Mouse (Mus musculus): ENCODE results near the gene Gnat2.
A peak's percentile ranks its signal among the peaks of the same experiment; 100 is the strongest.

The Gnat2 gene

DNA sequence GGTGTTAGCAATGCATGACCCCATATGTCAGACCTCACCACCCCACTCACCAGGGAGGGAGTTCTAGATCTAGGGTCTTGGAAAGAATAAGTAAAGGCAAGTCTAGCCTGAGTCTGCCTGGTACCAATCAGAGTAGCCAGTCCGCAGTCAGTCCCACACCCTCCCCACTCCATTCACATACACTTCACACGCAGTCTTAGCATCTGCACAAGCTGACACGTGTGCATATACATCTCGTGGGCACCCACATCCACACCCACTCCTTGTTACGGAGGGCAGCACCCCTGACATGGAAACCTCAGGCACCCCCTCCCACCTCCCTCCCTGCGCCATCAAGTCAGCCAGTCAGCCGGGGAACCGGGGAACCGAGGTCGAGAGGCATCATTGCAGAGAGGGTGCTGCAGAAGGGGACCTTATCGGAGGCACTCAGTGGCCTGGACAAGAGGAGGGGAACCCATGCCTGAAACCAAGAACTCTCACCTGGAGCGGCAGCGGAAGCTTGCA, 7.8 kb upstream of the Gnat2 start:
- DNase-seq (ENCODE audit: low read depth, low spot score): no peak

DNA sequence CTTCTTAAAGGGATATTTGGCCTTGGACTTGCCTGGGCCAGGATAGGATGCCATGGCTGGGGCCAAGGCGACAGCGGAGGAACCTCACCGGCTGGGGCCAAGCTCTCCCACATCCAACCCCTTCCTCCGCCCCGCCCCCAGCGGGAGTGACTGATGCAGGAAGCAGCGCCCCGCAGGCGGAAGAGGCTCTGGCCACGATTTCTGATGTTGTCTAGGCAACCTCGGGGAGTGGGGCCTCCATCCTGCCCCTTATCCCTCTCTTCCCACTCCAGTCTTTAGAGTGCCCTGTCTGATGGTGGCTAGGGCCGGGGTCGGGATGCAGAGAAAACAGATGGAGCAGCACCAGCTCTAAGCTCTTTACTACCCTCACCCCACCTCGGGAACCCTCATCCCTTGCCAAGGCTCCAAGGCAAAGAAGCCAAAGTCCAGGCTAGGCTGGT, 7.3 kb upstream of the Gnat2 start:
- peak; percentile 82 for DNase-seq (ENCODE audit: low read depth, low spot score)

DNA sequence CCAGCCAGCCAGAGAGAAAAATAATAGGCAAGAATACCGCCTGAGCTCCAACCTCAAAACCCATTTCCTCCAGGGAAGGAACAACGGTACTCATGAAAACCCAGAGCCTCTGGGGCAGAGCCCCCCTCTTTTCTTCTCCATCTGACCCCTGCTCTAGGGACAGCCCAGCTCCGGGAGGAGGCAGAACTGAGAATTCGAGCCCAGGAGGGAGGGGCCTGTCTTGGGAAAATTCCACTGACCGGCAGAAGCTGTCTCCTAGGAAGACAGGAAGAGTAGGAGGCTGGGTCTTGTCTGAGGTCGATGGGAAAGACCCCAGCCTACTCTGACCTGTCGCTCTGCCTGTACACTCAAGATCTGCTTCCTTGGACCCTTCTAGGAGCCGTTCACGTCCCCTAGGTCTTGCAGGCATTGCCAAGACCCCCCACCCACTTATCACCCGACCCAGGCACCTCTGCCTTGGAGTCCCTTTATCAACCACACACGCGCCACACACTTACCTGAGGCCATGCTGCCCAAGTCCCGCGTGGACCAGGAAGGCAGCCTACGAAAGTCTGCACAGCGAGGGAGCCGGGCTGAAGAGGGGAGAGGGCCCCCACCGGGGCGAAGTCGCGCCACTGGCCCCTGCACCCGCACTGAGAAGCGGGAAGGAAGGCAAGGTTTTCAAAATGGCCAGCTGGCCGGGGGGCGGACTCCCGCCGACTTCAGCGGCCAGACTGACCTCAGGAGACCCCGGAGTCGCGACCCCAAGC, 6.7 kb upstream of the Gnat2 start:
- DNase-seq (ENCODE audit: low read depth, low spot score): peak; percentile 46

DNA sequence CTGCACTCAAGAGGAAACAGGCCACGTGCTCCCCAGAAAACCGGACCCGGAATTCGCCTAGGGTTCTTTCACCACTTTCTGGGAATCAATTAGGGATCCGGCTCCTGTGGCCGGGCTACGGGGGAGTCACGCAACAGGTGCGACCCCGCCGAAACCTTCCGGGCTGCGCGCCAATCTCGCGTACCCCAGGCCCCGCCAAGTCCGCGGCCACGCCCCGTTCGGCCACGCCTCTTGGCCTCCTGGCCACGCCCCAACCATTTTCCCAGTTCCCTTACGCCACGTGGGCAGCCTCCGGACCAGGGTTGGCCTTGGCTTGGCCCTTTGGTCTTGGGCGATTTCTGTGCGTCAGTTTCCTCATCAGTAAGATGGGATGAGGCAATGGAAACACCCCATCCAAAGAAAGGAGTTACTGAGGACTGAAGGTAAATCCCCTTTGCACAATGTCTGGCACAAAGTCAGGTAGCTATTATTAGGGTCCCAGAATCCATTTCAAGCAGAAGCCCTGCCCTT, 6.1 kb upstream of the Gnat2 start, which contains the start of gene Ampd2:
Gene Ampd2, minus strand, starts transcription at position 182 of the 510 bp plus-strand sequence.
- DNase-seq (ENCODE audit: low read depth, low spot score): peak; percentile 77

DNA sequence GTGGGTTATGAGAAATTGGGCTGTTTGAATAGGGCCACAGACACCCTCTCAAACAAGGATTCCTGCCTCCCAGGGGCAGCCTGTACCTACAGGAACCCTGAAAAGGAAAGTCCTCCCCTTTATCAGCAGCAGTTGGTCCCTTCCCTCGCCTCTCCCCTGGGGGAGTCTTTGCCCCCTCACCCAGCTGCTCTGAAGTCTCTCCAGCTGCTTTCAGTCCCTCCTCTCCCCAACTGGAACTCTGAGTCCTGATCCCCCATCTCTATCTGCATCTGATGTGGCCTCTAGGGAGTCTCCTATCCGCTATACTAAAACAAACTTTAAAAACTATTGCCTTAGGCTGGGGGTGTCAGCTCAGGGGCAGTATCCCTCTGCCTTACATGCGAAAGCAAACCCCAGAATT, 5.3 kb upstream of the Gnat2 start:
- no peak for DNase-seq (ENCODE audit: low read depth, low spot score)

DNA sequence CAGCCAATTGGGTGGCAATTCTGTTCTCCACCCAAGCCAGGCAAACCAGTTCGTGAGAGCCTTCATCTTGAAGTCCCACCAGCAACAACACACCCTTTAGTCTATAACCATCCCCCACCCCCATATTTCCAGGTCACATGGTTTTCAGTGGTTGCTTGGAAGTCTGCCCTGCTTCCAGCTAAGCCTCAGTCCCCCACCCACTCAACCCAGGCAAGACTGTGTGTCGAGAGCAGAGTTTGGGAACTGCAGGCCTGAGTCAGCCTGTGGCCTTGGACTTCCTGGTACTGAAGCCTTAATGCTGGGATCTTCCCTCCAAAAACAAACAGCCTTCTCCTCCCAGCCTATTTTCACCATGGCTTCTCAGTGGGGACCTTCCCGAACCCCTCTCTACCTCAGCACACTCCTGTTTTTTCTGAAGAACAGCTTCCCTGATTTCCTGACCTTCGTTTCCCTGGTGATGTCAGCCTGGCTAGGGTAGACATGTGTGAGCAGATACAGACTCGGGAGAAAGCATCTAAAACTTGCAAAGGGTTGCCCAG, 3.7 kb upstream of the Gnat2 start:
- DNase-seq (ENCODE audit: low read depth, low spot score): no peak

DNA sequence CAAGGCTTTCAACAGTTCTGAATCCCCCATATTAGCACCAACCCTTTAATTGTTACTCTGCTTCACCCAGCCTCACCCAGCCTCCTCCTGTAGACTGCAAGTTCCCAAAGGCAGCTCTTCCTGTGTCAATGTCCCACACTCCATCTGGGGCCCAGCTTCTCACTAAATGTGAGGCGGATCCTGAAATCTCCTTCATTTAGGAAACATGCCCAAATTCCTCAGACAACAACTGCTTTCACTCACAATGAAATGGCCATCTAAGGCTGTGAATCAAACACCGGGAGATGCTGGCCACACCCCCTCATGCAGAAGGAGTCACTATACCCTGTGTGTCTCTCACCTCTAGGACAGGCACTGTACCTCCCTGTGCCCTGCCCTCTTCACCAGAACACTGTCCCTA, 2.7 kb upstream of the Gnat2 start:
- DNase-seq (ENCODE audit: low read depth, low spot score): no peak

DNA sequence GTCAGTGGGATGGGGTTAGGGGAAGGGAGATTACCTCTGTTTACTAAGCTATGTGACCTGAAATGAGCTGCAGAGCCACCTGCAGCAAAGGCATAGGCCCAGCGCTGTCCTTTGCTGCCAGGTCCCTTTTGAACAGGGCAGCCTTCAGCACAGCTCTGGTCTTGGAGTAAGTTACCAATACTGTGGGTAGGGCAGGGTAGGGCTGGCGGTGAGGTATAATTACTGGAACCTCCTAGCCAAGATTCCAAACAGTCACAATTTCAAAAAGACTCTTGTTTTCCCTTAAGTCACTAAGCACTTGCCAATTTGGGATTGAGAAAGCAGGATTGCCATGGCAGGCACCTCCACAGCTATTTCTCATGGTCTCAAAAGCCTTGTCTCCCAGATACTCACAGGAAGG, 2.0 kb upstream of the Gnat2 start:
- no peak for DNase-seq (ENCODE audit: low read depth, low spot score)

DNA sequence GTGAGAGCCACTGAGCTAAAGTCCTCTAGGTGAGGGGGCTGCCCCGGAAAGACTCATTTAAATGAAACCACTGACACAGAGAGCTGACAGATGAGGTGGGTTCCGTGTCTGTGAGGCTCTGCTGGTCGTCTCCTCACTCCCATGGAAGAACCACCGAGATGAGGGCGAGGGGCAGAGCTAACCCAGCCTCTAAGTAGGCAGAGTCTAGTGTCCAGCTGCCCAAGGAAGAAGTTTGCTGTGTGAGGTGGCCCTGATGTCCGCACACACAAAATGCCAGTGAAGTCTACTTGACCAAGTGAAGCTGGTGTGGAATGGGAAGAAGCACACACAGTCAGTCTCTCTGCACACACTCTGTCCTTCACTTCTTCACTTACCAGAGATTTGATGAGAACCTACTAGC, 559 bp upstream of the Gnat2 start:
- no peak for DNase-seq (ENCODE audit: low read depth, low spot score)

DNA sequence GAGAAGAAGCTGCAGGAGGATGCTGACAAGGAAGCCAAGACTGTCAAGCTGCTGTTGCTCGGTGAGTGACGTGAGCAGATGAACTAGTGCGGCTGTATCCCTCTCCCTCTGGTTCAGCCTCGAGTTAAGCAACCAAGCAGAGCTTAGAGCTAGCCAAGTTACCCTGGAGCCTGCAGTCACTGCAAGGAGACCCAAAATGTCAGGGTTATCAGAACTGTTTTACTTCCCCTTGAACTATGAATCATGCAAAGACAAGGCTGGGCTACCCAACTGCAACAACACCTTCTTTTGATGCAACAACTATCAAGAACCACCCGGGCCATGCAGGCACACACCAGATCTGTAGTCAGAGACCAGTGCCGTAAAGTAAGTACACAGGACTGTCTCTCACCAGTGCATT, 717 bp downstream of the Gnat2 start:
- no peak for DNase-seq (ENCODE audit: low read depth, low spot score)

DNA sequence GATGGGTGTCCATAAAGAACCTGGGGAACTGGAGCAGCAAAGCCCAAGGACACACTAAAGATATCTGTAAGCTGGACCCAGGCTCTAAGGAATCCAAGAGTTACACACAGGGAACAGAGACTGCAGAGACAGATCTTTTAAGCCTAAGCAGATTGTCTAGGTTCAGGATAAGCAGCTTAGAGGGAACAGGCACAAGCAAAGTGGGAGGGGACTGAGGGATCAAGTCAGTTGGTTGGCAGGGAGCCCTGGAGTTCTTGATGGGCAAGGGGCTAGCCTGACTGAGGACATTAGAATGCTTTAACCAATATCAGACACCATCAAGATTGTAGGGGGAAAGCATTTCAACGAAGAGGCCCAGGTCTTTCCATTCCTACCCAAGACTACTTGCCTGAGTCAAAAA, 1.6 kb downstream of the Gnat2 start:
- no peak for DNase-seq (ENCODE audit: low read depth, low spot score)

DNA sequence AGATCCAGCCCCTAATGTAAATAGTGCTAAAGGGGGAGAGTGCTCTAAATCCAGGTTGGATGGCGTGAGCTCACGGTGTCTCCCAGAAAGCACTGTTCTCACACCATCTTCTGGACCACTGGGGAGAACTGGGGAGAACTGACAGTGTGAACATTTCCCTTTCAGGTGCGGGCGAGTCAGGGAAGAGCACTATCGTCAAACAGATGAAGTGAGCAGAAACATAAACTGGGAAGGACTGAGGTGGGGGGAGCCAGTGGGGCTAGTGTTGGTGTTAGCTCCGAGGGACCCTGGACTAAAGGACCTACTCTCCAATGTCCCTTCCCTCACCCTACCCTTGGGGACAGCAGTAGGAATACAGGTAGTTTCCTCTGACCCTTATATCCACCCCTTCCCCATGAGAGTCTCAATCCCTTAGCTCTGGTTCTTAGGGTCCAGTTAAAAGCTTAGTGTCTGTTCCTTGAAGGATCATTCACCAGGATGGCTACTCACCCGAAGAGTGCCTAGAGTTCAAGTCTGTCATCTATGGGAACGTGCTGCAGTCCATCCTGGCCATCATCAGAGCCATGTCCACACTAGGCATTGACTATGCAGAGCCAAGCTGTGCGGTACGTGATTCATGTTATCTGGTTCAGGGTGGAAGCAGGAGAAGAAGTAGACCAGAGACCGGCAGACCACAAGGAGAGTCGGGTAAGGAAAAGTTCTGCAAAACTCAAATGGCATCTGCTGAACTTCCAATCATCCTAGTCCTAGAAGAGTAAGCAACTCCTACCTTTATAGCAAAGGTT, 2.6 kb downstream of the Gnat2 start:
- DNase-seq (ENCODE audit: low read depth, low spot score): no peak

DNA sequence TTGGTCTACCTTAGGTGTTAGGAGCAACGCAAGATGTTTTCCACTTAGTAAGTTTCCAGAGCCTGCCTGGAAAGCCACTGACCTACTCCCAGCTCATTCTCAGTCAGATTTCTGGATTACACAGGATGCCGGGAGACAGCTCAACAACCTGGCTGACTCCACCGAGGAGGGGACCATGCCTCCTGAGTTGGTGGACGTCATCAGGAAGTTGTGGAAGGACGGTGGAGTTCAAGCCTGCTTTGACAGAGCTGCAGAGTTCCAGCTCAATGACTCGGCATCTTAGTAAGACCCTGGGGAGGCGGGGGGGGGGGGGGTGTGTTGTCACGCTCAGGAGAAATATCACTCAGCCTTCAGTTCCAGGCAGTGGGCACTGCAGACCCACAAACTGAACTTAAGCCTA, 3.6 kb downstream of the Gnat2 start:
- DNase-seq (ENCODE audit: low read depth, low spot score): no peak

DNA sequence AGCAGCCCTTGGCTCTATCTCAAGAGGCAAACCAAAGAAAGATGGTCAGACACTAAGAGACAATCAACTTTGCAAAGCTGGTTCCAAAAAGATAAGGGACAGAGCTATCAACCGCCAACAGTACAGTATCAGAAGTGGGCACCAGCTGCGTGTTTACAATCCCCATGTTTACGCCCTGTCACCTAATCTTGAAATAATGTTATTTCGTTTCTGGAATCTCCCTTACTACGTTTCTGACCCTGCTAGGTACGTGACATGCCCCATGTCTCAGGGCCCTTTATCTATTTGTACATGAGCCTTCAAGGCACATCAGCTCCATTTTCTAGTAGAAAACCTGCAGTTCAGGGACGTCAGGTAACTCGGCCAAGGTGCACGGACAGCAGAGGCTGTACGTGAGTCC, 4.1 kb downstream of the Gnat2 start:
- no peak for DNase-seq (ENCODE audit: low read depth, low spot score)

DNA sequence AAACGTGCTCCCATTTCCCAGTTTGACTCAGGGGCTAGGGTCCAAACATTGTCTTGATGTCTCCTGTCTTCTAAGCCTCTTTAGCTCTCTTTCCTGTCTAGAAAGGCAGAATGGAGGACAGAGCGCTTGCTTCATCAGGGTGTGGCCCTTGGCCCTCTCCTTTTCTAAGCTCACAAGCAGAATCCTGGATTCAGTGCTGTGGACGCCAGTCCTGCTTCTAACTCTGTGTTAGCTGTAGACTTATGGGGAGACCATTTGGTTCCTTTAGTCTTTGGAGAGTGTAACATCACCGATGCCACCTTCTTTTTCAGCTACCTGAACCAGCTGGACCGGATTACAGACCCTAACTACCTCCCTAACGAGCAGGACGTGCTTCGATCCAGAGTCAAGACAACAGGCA, 5.1 kb downstream of the Gnat2 start:
- DNase-seq (ENCODE audit: low read depth, low spot score): no peak

DNA sequence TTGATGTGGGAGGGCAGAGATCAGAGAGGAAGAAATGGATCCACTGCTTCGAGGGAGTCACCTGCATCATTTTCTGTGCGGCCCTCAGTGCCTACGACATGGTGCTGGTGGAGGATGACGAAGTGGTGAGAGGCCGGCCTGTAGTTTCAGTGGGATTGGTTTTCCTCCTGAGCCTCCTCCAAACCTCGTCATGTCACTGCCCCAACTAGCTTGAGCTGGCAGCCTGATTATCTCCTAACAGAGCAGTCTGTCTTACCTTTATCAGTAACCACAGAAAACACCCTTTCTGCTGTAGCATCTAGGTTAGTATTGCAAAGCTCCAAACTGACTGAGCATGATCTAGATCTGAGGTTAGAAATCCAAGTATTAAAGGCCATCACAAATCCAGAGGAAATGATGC, 5.7 kb downstream of the Gnat2 start:
- DNase-seq (ENCODE audit: low read depth, low spot score): no peak

DNA sequence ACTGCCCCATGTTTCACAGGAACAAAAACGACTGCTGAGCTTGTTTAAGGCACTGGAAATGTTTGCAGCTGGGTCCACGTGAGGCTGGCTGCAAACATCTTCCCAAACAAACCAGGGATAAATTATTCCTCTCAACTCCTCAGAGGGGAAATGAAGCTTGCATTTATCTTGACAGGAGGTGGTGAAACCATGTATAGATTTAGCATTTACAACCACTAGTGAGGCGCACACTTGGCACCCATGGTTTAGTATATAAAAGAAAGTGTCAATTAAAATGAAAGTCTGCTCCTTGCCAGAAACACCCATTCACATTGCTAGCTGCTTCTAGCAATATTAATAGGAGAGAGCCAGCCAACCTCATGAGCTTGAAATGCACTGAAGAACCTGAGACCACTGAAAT, 9.0 kb downstream of the Gnat2 start:
- no peak for DNase-seq (ENCODE audit: low read depth, low spot score)

DNA sequence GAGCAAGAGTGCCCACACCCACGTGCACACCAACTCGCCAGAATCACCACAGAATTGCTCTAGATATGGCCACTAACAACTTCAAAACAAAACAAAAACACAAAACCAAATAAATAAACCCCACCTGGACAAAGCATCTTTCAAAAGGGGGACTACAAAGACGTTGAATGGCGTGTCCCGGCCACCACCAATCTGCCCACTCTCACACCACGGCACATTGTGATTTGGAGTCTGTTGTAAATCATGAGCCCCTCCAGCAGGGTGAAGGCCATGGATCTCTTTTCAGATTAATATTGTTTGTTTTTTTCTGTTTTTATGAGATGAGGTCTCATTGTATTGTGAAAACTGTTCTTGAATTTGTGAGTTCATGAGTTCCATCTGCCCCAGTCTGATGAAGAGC, 9.5 kb downstream of the Gnat2 start:
- DNase-seq (ENCODE audit: low read depth, low spot score): no peak

DNA sequence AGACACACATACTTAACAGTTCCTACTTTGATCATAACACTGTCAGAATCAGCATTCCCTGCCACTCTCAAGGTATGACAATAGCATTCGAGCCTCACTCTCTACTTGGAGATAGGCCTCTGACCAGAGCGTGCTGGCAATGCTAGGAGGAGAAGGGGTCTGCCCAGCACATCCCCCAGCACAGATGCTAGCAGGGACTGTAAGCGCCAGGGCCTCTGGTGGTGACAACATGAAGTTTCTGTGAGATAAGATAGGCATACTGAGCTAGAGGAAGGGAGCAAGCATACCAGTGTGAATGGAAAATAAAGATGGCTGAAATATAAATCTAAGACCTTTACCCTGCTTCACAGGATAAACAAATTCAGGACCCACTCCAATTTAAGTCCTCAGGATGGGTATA, 12.7 kb downstream of the Gnat2 start:
- DNase-seq (ENCODE audit: low read depth, low spot score): no peak

DNA sequence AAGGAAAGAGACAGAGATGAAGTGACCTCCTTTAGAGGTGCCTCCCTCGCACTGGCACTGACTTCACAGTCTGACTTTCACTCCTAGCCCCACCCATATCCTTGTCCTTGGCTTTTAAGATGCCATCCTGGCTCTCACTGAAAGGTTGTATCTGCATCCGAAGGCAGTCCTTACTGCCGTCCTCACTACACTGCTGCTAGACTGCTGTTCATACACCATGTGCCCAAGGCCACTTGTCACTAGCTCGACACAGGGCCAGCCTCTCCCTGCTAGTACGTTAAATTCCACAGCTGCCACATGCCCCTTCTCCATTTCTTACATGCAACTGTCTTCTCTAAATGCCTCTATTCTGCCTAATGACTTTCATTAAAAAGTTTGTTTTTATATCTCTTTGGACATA, 18.7 kb downstream of the Gnat2 start:
- DNase-seq (ENCODE audit: low read depth, low spot score): no peak

DNA sequence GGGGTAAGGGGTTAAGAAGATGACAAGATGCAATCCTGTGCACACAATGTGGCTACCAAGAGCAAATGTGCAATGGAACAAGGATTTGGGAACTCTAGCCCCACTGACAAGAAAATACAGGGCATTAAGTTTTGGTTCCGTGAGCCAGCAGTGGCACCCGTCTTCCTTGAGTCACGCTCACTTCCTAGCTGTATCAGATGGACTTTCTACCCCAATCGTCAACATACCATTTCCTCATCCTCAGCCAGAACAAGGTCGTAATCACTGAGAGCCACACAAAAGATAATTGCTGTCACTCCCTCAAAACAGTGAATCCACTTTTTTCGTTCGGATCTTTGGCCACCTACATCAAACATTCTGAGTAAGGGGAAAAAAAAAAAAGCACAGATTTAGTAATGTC, 19.7 kb downstream of the Gnat2 start:
- DNase-seq (ENCODE audit: low read depth, low spot score): no peak

DNA sequence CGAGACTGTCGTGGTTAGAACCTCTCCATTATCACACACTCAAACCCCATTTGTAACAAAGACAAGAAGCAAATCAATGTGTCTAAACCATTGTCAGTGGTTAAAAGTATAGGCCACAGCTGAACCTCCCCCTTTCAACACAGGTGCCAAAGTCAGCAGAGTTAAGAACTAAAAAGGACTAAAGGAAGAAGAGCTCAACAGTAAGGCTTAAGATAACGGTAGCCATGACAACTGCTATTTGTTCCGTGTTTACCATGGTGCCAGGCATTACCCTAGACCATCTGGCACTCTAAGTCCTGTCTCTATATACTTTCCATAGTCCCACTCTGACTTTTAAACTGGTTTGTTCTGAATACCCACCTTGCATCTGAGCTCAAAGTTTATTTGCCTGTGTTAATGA, 20.1 kb downstream of the Gnat2 start:
- no peak for DNase-seq (ENCODE audit: low read depth, low spot score)
